Mouse (Mus musculus) stomach, postnatal 0 days (tissue): Measurements from ENCODE around the gene Tarsl2.

Experiments used
- CTCF ChIP-seq: IDR thresholded peaks from 2 replicates; pipeline ENCODE4 v1.5.1; 2016; ENCODE audit warnings: antibody characterized with exemption, low read depth, mild to moderate bottlenecking, moderate library complexity
- EP300 ChIP-seq: optimal IDR thresholded peaks from 2 replicates; pipeline ENCODE3; 2016; ENCODE audit warnings: antibody characterized with exemption

DNA sequence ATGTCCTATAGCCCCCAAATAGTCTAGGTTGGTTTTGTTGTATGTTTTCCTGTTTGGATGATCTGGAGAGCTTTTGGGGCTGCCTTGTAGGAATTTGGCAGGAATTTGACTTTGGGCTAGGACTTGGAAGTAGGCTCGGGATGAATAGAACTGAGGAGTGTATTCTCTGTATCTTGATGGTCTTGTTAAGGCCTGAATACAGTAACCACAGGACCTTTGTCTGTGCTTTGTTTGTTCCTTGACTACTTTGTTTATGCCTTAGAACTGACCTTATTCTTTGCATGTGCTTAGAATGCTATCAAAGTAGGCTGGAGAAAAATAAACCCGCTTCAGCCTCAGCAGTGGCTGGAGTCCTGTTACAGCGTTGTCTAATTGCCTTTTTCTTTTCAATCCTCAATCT is 65.6 kb downstream of the Tarsl2 start:
- TF ChIP-seq CTCF (no peak), EP300 (no peak)
